Mouse (Mus musculus) CD4-positive, CD25-positive, alpha-beta regulatory T cell, adult 2 months (primary cell): ENCODE measurements around the gene Glrx2.

Experiments used
- DNase-seq: peaks from one replicate; pipeline ENCODE4 v3.0.0-alpha.2; 2012; ENCODE audit warnings: low read depth, low spot score

The Glrx2 gene

GRCm38 (mm10) chr1:143745871-143746270 lies 29.7 kb downstream of the Glrx2 start:
- DNase-seq = no peak

DNA sequence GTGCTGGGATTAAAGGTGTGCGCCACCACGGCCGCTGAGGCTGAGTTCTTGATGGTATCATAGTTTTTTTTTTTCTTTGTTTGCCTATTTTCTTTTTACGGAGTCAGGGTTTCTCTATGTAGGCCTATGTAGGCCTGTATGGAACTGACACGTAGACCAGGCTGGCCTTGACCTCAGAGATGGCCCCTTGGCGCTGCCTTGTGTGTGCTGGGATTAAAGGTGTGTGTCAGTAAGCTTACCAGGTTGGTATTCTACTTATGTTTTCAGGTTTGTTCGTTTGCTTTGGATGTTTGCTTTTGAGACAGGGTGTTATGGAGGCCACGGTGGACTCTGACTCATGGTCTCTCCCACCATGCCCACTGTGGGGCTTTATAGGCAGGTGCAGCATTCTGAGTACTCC lies 46.0 kb downstream of the Glrx2 start:
- DNase-seq = no peak

DNA sequence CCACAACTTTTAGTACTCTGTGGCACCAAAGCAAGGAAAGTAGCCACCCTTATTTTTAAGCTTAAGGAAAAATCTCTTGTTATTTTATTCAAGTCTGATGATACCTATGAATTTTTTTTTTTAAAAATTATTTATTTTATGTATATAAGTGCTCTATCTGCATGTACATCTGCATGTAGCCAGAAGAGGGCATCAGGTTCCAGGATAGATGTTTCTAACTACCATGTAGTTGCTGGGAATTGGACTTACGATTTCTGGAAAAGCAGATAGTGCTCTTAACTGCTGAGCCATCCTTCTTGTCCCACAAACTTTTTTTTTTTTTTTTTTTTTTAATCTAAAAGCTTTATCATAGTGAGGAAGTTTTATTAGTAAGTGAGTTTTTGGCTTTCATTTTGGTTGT lies 48.3 kb downstream of the Glrx2 start:
- no peak for DNase-seq

GRCm38 (mm10) chr1:143765801-143766200 lies 49.7 kb downstream of the Glrx2 start:
- no peak for DNase-seq

DNA sequence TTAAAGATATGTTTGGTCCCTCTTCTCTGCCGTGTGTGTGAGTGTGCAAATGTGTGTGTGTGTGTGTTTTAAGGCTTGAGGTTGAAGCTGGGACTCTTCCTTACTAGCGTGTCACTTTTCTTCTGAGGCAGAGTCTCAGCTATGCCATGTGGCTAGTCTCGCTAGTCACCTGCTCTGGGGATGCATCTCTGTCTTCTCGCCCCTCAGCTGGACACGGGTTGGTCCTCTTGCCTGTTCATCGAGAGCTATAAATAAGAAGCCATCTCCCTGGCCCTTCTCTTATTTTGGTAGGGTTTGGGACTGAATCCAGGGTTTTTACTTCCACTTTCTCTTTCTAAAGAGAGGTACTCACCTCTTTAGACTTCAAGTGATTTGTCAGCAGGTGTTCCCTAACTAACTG lies 50.1 kb downstream of the Glrx2 start:
- DNase-seq = no peak

DNA sequence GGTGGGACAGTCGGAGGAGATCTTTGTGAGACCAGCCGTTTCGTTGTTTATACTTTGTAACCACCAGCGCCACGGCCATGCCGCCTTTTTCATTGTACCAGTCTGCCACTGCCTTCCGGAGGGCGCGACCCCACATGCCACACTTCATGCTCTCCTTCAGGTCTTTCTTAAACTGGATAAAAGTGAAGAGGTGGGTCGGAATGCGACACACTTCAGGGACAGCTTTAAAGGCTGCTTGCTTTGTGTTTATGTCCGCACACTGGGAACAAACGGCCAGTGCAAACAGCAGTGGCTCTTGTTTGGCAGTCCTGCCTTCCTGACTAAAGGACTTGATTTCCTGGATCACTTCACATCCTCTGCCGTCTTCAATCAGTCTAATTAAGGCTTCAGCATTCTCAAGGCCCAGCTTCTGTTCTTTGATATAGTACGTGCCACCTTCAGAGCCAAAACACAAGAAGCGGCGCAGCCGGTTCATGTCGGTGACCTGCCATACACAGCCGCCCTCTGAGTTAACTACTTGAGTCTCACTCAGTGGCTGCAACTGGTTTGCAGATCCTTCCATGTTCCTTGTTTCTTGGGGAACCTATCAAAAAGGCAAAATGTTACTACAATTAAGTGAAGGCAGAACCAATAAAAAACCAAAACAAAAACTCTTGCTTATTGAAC lies 54.4 kb downstream of the Glrx2 start:
- no peak for DNase-seq

- no peak for DNase-seq
Observed at GRCm38 (mm10) chr1:143773082-143773481, 56.9 kb downstream of the Glrx2 start.

- no peak for DNase-seq
Observed at GRCm38 (mm10) chr1:143773909-143774308, 57.8 kb downstream of the Glrx2 start.

GRCm38 (mm10) chr1:143776446-143777411 lies 60.6 kb downstream of the Glrx2 start, which contains the start of the genes Trove2 and Uchl5:
Gene Trove2 (minus strand): TSS chr1:143777068.
Gene Uchl5 (plus strand): TSS chr1:143777272.
- peak; percentile 100 for DNase-seq

DNA sequence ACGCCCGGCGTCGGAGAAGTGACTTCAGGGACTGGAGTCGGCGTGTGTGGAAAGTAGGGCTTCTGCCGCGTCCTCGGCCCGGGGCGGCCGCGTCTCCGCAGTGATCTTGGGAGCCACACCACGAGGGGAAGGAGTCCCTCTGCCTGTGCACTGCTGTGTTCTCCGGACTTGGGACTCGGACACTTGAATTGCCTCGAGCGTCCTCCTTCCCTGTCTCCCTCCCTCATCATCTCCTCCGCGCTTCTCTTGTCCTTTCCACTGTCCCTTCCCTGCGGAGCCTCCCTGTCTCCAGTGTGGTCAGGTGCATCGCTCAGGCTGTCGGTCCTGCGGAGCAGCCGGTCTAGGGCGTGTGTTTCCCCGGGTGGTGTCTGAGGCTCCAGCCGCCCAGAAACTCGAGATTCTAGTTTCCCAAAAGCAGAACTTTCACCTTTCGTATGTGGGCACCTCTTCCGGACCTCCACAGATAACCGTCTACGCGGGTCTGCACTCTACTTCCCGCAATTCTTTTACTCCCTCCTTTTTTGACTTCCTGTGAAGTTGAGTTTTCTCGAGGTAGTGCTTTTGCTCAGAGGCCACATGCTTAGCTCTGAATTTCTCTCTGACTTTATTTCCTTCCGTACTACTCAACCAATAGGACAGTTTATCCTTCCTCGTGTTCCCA lies 61.5 kb downstream of the Glrx2 start:
- DNase-seq = no peak

DNA sequence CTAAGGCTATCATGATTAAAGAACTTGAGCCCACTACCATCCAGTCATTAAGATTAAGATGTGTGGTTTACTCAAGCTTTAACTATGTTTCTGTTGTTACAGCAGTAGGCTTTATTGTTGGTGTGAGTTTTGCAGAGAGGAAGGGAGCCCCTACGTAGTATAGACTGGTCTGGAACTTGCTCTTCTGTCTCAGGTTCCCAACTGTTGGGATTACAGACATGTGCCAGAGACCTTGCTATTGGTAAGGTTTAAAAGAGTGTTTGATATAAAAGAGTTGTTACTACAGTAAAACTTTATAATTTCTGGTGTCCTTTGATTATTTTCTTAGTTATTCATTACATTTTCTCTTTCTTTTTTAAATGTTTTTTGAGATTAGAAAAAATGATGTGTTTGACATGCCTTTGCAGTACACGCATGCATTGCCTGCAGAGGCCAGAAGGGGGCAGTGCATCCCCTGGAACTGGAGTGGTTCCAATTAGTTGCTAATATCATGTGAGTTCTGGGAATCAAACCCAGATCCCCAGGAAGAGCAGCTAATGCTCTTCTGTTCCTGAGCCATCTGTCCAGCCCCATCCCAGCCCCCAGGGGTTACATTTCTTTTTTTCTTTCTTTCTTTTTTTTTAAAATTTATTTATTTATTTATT lies 72.6 kb downstream of the Glrx2 start:
- DNase-seq = peak; percentile 78
